Mouse (Mus musculus) heart, adult 2 months (tissue): ENCODE measurements around the gene Gm11172.

Source experiments
- CTCF ChIP-seq: fragments of 200-600 bp; IDR thresholded peaks from 2 replicates; pipeline ENCODE4 v1.8.1; 2022; ENCODE audit warnings: antibody characterized with exemption, mild to moderate bottlenecking, moderate library complexity
- EP300 ChIP-seq: fragments of 200-500 bp; IDR thresholded peaks from 2 replicates; pipeline ENCODE4 v1.6.1; 2011; ENCODE audit warnings: low read depth, low read length, control low read depth; ENCODE audit not compliant: insufficient read depth
- POLR2A ChIP-seq: fragments of 200-500 bp; IDR thresholded peaks from 2 replicates; pipeline ENCODE4 v1.6.1; 2011; ENCODE audit warnings: mild to moderate bottlenecking, low read depth, low read length, control low read depth; ENCODE audit not compliant: insufficient read depth

- TF ChIP-seq POLR2A (no peak), CTCF (no peak), EP300 (no peak)
Measured at GRCm38 (mm10) chr16:10814864-10815263, 2.1 kb downstream of the Gm11172 start.
